Mouse (Mus musculus) B cell, adult (primary cell): ENCODE data around the gene Hoxb4. TPM values are rescaled to one million over a fixed set of nuclear protein-coding genes. Genes with fewer than 3 reads are reported as not detected.

Experiments used
- total RNA-seq: library from RNA; stranded (reverse); gene quantifications from 4 replicates; pipeline ENCODE4 v1.2.4, GENCODE M21; 2023; ENCODE audit not compliant: inconsistent age

Hoxb4 gene
- total RNA-seq: 1.6 to 2.9 TPM (median 2.5 TPM) in 4 replicates

GRCm38 (mm10) chr11:96317608-96318367 is at the start of gene Hoxb4:
TSS of gene Hoxb4 (plus strand) at chr11:96318267.

DNA sequence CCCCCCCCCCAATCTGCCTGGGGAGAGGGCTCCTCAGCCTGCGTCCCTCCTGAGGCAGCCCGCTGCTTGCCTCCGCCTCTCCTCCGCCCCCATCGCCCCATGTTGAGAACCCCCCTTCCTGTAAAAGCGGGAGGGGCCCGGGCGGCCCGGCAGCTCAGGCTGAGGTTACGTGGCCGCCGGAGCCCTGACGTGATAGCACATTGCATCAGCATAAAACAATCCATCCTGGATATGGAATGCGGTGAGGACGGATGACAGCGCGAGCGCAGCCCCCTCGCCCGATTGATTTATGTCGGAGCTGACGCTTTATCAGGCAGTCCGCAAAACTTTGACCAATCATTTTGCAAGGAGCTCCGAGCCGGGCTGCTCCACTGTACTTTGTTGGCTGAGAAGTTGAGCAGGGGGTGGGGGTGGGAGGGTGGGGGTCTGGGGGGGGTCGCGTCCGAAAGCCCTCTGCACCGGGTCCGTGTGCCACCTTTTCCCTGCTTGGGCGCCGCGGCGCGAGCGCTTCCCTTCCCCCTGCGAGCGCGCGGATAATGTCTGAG is 47.0 kb upstream of the Hoxb4 start, which contains the start of gene Hoxb9:
TSS of gene Hoxb9 (plus strand) at position 462 of the 545 bp plus-strand sequence.

DNA sequence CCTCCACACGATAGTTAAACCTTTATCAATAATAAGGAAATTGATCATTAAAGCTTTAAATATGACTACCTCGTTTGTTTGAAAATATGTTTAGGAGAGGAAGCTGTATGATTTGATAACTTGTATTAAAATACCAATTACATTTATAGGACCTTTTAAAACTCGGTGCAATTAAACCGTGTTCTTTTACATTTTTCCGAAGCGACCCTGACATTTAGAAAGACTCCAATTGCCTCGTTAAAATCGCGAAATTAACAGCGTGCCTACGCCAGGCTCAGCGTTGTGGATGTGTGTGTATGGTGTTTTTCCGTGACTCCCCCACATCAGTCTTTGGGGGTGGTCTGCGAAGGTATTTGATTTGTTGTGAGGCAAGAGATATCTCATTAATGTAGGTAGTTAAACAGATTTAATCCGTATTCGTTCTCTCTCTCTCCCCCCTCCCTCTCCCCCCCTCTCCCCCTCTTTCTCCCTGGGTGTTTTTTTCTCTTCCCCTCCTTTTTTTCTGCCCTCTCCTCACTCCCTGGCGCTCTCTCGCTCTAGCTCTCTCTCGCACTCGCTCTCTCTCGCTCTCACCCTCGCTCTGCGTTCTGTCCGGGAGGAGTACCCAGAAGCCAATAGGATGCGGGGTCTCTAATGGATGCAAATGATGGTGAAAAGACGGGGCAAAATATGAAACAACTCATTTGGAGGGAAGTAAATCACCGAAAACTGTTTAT is 36.1 kb upstream of the Hoxb4 start, which contains the start of gene Hoxb8:
TSS of gene Hoxb8 (plus strand) at position 51 of the 716 bp plus-strand sequence.

GRCm38 (mm10) chr11:96285771-96286738 is 32.0 kb upstream of the Hoxb4 start, which contains the start of gene Hoxb7:
TSS of gene Hoxb7 (plus strand) at chr11:96286623.

DNA sequence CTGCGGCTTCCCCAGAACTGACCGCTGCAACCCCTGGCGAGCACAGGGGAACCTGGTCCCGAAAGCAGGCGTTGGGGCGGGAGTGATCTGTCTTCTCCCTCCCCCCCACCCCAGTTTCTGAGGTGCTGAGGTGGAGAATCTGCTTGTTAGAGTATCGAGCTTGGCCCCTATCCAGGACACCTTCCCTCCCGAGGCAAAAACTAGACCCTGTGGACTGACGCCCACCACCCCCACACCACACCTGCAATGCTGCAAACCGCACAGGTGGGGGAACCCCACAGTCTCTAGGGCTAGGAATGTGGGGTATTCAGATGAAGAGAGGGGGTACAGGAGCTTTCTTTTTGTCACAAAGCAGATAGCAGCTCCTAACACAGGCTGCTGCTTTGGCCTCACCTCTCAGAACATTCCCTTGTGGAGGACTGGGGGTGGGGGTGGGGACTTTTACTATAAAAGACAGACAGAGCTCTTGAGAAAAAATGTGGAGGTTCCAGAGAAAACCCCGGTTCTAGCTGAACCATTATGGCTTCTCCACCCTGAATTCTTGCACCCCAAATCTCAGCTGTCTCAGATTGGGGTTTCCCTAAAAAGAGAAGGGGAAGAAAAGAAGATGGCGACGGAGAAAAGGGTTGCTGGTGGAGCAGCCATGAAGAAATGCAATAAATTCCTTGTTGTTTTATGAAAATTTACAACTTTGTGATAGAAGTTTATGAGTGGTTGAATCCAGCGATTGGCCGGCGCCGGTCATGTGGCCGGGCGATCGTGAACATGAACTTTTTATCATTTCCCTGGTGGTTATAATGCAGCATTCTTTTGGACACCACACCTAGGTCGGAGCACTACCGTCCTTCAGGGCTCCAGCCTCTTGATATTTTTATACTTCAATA is 26.1 kb upstream of the Hoxb4 start, which contains the start of gene Hoxb6:
TSS of gene Hoxb6 (plus strand) at position 796 of the 884 bp plus-strand sequence.

GRCm38 (mm10) chr11:96303151-96304099 is 14.6 kb upstream of the Hoxb4 start, which contains the start of gene Hoxb5:
TSS of gene Hoxb5 (plus strand) at chr11:96303336.

GRCm38 (mm10) chr11:96323154-96323553 is 5.1 kb downstream of the Hoxb4 start, which contains the start of gene Hoxb3:
TSS of gene Hoxb3 (plus strand) at chr11:96323326.

DNA sequence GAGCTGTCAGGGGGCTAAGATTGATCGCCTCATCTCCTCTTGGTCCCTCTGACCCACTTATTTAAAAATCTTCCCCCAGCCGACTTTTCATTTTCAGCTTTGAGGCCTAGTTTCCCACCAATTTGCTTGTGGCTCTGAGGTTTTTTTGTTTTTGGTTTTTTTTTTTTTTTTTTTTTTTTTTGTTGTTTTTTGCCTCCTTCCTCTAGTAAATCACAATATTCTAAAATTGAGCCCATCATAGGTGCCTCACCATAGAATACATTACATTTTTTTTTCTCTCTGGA is 32.2 kb downstream of the Hoxb4 start, which contains the start of gene Hoxb2:
TSS of gene Hoxb2 (plus strand) at position 185 of the 284 bp plus-strand sequence.

GRCm38 (mm10) chr11:96365441-96366091 is 47.5 kb downstream of the Hoxb4 start, which contains the start of gene Hoxb1:
TSS of gene Hoxb1 (plus strand) at chr11:96365752.

Other genes with a start within 250 kb of the Hoxb4 start
- gene Atp5g1, start 242.6 kb upstream of the Hoxb4 start, total RNA-seq: 96.5 to 132 TPM (median 104 TPM) in 4 replicates
- not detected in 4 replicates for gene Calcoco2, start 206.3 kb upstream of the Hoxb4 start, total RNA-seq
- gene Ttll6, start 184.5 kb upstream of the Hoxb4 start, total RNA-seq: not detected in 4 replicates
- gene Hoxb13, start 124.0 kb upstream of the Hoxb4 start, total RNA-seq: not detected in 4 replicates
- not detected in 4 replicates for gene Hoxb9, start 46.8 kb upstream of the Hoxb4 start, total RNA-seq
- not detected in 4 replicates for gene Hoxb8, start 36.4 kb upstream of the Hoxb4 start, total RNA-seq
- gene Hoxb7, start 31.6 kb upstream of the Hoxb4 start, total RNA-seq: not detected in 4 replicates
- not detected in 4 replicates for gene Hoxb6, start 25.8 kb upstream of the Hoxb4 start, total RNA-seq
- gene Hoxb5, start 14.9 kb upstream of the Hoxb4 start, total RNA-seq: not detected in 4 replicates
- 0.26 to 0.36 TPM in 2 of 4 replicates, not detected in the others for gene Hoxb3, start 5.1 kb downstream of the Hoxb4 start, total RNA-seq
- not detected in 4 replicates for gene Hoxb2, start 32.3 kb downstream of the Hoxb4 start, total RNA-seq
- gene Hoxb1, start 47.5 kb downstream of the Hoxb4 start, total RNA-seq: not detected in 4 replicates
- 1.9 to 5.1 TPM (median 2.9 TPM) in 4 replicates for gene Skap1, start 146.3 kb downstream of the Hoxb4 start, total RNA-seq